Mouse (Mus musculus): Measurements from ENCODE around the gene Rbm4b.

- TF ChIP-seq CTCF (conservative IDR thresholded peaks at IDR 0.05; ENCODE audit: insufficient read depth, insufficient read length, low read depth, low read length) (no peak), POLR2A (IDR thresholded peaks at IDR 0.05; ENCODE audit: low read depth, low read length) (no peak)
Measured at GRCm38 (mm10) chr19:4767507-4768148, 11.3 kb downstream of the Rbm4b start.

Measured in kidney, adult 2 months (tissue).